Mouse (Mus musculus): ENCODE data around the gene Gm6803. TPM values are rescaled to one million over a fixed set of nuclear protein-coding genes. Genes with fewer than 3 reads are reported as not detected.
"Not testable (repeated sequence)": the region's sequence is repeated elsewhere in the genome, so short reads cannot be mapped to it uniquely, and the experiment has no call there.

Gm6803 gene
- total RNA-seq (2021): not detected
- not detected in 2 replicates for polyA plus RNA-seq (2012; rRNA removed)
- long read RNA-seq: 0 reads

DNA sequence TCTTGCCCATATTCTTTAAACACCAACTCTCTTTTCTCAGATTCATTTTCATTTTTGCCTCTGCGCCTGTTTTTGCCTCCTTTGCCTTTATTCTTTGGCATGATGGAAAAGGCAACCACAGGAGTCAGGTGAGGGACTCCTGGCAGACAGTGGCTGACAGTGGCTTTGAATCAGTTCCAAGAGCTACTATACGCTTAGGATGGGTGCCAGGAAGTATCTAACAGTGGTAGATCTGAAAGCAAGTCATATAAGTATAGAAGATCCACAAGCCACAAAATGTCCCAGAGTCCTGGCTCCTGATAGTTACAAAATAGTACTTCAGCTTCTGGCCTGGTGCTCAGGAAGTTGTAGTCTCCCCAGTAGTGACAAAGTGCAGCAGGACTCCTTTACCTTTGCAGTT lies at the start of gene Gm6803:
Gene Gm6803 (minus strand): TSS at position 101 of the 400 bp plus-strand sequence.
- DNase-seq: not testable (repeated sequence)

GRCm38 (mm10) chr12:88045226-88045625 lies 26.7 kb upstream of the Gm6803 start:
- not testable (repeated sequence) for DNase-seq

DNA sequence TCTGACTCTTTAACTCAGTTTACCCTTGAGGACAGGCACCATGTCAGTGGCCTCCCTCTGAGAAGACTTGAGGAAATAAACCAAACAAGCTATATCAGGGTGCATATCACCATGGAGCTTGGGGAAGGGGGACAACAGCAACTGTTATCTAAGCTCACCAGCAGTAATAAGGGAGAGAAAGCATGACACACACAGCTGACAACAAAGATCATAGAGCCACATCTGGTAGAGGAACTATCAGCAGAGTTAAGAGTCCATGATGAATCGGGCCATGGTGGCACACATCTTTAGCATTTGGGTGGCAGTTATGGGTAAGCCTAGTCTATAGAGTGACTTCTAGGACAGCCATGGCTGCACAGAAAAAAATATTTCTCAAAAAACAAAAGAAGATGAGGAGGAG lies 21.1 kb upstream of the Gm6803 start:
- DNase-seq: not testable (repeated sequence)

- DNase-seq: not testable (repeated sequence)
Observed at GRCm38 (mm10) chr12:88039062-88039461, 20.5 kb upstream of the Gm6803 start.

DNA sequence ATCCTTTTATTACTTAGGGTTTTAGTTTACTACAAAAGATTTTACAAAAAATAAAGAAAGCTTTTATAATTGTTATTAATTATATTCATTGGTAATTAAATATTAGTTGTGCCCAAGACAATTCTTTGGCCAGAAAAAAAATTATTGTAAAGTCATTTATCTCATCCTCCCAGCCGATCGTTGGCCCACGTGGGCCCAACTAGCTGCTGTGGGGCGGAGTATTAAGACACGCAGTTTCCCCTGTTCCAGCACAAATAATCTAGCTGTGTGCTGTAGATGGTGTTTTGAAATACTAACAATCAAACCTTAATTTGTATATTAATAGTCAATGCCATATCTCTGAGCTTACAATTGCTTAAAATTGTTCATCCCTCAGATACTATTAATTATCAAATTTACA lies 13.7 kb upstream of the Gm6803 start:
- DNase-seq: not testable (repeated sequence)

DNA sequence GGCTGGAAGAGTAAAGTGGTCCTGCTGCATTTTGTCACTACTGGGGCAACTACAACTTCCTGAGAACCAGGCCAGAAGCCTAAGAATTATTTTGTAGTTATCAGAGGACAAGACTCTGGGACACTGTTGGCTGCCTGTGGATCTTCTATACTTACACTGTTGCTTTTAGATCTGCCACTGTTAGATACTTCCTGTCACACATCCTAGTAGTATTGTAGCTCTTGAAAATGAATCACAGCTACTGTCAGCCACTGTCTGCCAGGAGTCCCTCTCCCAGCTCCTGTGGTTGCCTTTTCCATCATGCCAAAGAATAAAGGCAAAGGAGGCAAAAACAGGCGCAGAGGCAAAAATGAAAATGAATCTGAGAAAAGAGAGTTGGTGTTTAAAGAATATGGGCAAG lies 8.1 kb upstream of the Gm6803 start, which contains the start of gene Gm2056:
Gene Gm2056 (plus strand): TSS at position 301 of the 400 bp plus-strand sequence.
- not testable (repeated sequence) for DNase-seq

GRCm38 (mm10) chr12:88011548-88011947 lies 7.0 kb downstream of the Gm6803 start, which contains the start of gene Gm2075:
Gene Gm2075 (plus strand): TSS chr12:88011848.
- DNase-seq: not testable (repeated sequence)

- DNase-seq: not testable (repeated sequence)
Observed at GRCm38 (mm10) chr12:88004118-88004517, 14.5 kb downstream of the Gm6803 start.

DNA sequence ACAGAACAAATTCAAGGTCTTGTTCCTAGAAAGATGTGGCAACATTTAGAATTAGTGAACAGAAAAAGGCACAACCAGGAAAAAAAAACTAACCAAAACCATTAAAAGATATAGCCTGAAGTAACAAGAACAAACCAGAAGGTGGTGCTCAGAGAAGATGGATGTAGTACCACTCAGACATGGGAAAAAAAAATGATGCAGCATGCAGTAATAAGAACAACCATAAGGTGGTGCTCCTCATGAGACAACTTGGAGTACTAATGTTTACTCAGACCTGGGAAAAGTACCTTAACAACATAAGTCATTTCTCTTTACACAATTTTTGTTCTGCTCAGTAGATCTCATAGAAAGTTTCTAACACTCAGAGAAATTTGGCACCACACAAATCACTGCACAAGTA lies 34.6 kb downstream of the Gm6803 start:
- not testable (repeated sequence) for DNase-seq

Other genes with a start within 250 kb of the Gm6803 start
- gene Gm21319, start 243.0 kb downstream of the Gm6803 start, total RNA-seq (2021): not detected
- not detected in 2 replicates for gene Gm21319, start 243.0 kb downstream of the Gm6803 start, polyA plus RNA-seq (2012; rRNA removed)
- gene Gm21936, start 223.3 kb downstream of the Gm6803 start, total RNA-seq (2021): not detected
- not detected in 2 replicates for gene Gm21936, start 223.3 kb downstream of the Gm6803 start, polyA plus RNA-seq (2012; rRNA removed)
- not detected for gene BB287469, start 202.2 kb downstream of the Gm6803 start, total RNA-seq (2021)
- not detected in 2 replicates for gene BB287469, start 202.2 kb downstream of the Gm6803 start, polyA plus RNA-seq (2012; rRNA removed)
- gene Gm2001, start 176.4 kb downstream of the Gm6803 start, total RNA-seq (2021): not detected
- gene Gm2001, start 176.4 kb downstream of the Gm6803 start, polyA plus RNA-seq (2012; rRNA removed): not detected in 2 replicates
- gene Gm2016, start 144.7 kb downstream of the Gm6803 start, total RNA-seq (2021): not detected
- gene Gm2016, start 144.7 kb downstream of the Gm6803 start, polyA plus RNA-seq (2012; rRNA removed): not detected in 2 replicates
- gene Gm2022, start 123.4 kb downstream of the Gm6803 start, total RNA-seq (2021): not detected
- not detected in 2 replicates for gene Gm2022, start 123.4 kb downstream of the Gm6803 start, polyA plus RNA-seq (2012; rRNA removed)
- not detected for gene Gm2035, start 98.9 kb downstream of the Gm6803 start, total RNA-seq (2021)
- gene Gm2035, start 98.9 kb downstream of the Gm6803 start, polyA plus RNA-seq (2012; rRNA removed): not detected in 2 replicates
- gene Gm2042, start 64.7 kb downstream of the Gm6803 start, total RNA-seq (2021): not detected
- gene Gm2042, start 64.7 kb downstream of the Gm6803 start, polyA plus RNA-seq (2012; rRNA removed): not detected in 2 replicates
- not detected for gene Gm2075, start 6.9 kb downstream of the Gm6803 start, total RNA-seq (2021)
- not detected in 2 replicates for gene Gm2075, start 6.9 kb downstream of the Gm6803 start, polyA plus RNA-seq (2012; rRNA removed)
- gene Gm2056, start 8.2 kb upstream of the Gm6803 start, total RNA-seq (2021): not detected
- not detected in 2 replicates for gene Gm2056, start 8.2 kb upstream of the Gm6803 start, polyA plus RNA-seq (2012; rRNA removed)
- gene Gm16368, start 64.9 kb upstream of the Gm6803 start, total RNA-seq (2021): not detected
- not detected in 2 replicates for gene Gm16368, start 64.9 kb upstream of the Gm6803 start, polyA plus RNA-seq (2012; rRNA removed)
- not detected for gene Gm10436, start 163.3 kb upstream of the Gm6803 start, total RNA-seq (2021)
- not detected in 2 replicates for gene Gm10436, start 163.3 kb upstream of the Gm6803 start, polyA plus RNA-seq (2012; rRNA removed)
- gene Gm8332, start 231.3 kb upstream of the Gm6803 start, total RNA-seq (2021): not detected
- gene Gm8332, start 231.3 kb upstream of the Gm6803 start, polyA plus RNA-seq (2012; rRNA removed): not detected in 2 replicates

All from adrenal gland, adult 2 months (tissue).